Mouse (Mus musculus) cerebellum, postnatal 36 days (tissue): ENCODE measurements around the gene Dglucy.

Experiments used
- DNase-seq, 2 experiments: peaks; one replicate each; pipeline ENCODE4 v3.0.0; 2021 to 2022; ENCODE audit warnings: mixed read lengths in 2 of 2

Dglucy gene

DNA sequence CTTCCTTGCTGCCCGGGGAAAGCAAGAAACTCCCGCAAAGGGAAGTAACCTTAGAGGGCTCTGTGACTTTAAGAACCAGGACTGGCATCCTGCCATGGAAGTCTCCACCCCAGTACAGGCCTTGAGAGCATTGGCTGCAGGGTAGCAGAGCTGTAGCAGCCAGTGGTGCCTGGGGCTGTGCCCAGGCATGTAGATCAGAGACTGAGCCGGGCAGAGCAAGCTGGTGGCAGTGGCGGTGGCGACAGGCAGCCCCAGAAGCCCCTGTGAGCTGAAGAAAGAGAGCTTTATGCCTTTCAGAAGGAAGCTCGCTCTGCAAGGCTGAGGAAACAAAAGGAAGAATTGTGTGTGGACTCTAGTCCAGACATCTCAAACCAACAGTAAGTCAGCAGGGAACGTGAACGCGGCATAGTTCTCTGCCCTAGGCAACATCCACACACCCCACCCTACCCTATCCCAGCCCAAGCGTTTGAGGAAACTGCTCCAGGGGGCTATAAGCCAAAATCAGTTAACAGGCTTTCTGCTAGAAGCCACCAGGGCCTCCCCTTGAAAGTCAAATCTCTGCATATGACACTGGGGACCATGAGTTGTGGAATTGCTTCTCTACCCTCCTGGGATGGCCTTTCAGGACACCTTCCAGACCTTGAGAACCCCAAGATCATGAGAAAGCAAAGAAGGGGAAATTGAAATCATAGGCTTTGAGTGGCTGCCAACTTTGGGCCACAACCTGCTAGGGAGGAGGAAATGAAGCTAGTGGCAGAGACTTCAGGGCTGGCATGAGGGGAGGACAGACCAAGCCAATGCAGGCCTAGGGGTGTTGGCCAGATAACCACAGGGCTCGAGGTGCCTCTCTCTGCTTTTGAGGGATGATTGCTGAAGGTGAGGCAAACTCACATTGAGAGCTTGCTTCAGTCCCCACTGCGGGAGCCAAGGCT is at the start of gene Dglucy:
Dglucy (plus strand) TSS at position 124 of the 932 bp plus-strand sequence.
- peak; percentile 88 to 90 for DNase-seq

DNA sequence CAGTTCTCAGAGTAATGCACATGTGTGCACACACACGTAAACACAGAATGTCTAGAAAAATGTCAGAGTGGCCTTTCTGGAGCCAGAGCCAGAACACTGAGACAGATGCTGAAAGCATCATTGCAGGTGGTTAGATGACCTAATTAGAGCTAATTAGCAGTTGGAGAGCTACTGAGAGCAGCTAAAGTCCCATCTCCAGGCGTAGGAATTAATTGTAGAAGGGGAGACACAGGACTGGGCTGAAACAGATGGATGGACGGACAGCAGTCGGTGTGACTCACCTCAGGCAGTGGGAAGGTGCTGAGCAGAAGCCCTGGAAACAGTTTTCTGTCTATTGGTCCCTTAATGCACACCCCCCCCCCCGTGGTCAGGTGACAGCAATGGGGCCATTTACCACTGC is 43.7 kb upstream of the Dglucy start:
- DNase-seq = peak in 1 of 2 experiments; percentile 5

DNA sequence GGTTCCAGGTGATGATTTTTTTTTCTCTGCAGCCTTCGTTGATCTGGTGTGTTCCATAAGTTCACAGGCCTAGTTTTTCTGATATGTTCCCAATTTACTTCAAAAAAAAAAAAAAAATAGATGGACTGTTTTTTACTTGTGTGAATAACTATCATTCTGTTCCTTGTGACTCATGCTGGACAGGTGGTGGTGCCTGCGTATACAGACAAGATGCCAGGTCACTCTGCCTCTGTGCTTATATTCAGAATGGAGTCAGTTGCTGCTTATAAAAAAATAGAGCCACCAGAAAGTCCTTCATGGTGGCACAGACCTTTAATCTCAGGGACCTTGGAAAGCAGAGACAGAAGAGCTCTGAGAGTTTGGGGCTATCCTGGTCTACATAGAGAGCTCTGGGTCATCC is 43.3 kb upstream of the Dglucy start:
- DNase-seq = peak in 1 of 2 experiments; percentile 14

DNA sequence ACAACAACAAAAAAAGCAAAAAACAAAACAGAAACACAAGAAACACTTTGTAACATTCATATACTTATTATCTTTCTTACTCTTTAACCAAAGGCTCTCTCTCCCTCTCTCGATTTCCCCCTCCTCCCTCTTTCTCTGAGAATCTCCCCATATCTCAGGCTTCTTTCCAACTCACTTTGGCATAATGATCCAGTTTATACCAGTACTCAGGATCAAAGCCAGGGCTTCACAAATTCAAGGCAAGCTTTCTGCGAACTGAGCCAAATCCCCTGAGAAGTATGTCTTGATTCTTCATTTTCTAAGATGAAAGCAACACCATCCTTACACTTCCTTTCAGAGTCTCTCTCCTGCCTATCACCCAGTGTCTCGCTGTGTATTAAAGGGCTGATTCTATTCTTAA is 40.4 kb upstream of the Dglucy start:
- DNase-seq = no peak

DNA sequence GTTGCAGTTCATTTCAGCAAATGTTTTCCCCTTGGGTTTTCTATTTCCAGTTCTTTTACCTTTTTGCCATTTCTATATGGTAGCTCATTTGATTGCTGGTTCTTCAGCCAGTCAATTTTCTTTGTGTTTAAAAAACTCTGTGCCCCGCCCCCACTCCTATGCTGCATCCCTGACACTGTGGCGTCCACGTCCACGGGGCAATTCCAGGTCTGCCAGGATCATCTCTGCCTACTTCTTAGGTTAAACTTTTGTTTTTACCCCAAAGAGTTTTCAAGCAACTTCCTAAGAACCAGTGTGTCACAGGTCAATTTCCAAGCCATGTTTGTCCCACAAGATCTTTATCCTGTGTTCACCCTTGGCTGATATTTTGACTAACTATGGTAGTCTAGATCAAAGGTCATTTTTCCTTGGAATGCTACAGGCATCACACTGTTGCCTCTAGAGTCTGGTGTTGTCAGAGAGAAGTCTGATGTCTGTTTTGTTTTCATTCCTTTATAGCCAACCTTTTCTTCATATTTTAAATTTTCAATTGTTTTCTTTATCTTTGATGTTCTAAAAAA is 39.8 kb upstream of the Dglucy start:
- no peak for DNase-seq

DNA sequence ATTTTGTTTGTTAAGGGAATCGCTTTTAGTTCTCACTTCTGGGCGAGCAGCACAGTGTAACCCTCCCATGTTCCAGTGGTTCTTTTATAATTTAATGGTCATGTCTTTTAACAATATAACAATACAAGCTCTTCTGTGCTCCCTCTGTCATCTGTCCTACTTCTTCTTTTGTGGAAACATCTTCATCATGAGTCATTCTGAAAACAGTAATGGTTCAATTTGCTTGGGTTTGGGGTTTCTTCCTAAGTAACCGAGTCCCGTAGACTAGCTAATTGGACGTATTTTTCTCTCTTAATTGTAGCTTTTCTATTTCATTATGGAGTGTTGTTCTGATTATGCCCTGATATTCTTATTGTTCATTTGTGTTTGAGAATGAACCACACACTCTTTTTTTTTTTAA is 38.5 kb upstream of the Dglucy start:
- no peak for DNase-seq

DNA sequence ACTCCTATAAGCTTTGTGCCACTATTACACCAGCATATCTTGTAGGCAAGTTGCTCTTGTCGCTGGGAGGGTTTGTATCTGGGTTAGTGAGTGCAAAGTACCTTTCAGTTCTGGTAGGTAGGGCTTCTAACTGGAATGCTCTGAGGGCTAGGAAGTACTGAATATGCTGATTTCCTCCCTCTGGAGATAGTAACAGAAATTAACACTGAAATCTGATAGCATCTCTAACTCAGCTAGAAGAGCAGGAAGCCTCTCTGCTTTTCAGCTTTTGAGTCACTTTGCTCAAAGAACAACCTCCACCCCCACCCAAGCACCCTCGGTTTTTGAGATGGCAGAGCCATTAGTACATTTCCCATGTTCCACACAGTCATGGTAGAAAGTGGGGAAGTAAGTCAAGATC is 36.4 kb upstream of the Dglucy start:
- no peak for DNase-seq

DNA sequence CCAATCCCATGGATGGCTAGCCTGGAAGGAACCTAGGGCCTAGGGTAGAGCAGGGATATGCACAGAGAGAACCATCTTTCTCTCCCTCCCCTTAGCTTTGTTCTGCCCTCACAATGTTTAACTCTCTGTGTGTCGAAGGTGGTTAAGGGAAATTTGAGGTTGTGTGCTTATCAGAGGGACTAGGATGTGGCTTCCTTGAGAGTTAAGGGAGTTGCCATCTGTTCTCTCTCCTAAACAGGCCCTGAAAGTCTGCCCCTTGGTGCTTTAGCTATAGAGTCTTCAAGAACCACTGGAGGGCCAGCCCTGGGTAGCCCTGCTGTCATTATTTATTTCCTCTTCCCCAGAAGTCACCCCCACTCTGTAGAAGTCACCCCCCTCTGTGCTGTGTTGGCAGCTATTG is 25.9 kb upstream of the Dglucy start:
- no peak for DNase-seq

DNA sequence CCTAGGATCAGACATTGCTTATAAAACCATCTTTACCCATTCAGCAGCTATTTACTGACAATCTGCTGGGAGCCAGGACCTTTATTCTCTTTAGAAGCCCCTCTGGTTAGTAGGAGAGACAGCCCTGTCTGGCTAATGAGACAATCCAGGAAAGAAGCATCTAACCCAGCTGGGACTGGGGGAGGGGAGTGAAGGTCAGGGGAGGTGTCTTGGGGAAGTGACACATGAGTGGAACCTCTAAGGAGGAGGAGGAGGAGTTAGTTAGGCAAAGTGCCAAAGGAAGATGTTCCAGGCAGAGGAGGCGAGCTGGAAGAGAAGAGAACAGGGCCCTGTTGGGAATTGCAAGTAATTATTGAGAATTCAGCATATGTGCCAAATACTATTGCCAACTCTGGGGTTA is 25.1 kb upstream of the Dglucy start:
- DNase-seq = no peak

DNA sequence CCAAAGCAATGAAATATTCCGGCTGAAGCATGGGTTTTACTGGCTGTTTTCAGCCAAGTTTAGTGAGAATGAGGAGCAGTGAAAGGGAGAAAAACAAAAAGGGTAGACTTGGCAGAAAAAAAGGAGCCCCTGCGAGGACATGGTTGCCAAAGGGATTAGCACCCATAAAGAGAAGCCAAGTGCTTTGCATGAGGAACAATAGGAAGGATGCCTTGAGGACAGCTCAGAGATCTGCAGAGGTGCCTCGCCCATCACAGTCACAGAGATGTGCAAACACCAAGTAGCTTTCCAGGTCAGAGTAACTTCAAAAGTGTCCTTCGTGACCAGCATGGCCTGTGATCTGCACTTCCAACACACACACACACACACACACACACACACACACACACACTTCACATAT is 21.4 kb upstream of the Dglucy start:
- no peak for DNase-seq

DNA sequence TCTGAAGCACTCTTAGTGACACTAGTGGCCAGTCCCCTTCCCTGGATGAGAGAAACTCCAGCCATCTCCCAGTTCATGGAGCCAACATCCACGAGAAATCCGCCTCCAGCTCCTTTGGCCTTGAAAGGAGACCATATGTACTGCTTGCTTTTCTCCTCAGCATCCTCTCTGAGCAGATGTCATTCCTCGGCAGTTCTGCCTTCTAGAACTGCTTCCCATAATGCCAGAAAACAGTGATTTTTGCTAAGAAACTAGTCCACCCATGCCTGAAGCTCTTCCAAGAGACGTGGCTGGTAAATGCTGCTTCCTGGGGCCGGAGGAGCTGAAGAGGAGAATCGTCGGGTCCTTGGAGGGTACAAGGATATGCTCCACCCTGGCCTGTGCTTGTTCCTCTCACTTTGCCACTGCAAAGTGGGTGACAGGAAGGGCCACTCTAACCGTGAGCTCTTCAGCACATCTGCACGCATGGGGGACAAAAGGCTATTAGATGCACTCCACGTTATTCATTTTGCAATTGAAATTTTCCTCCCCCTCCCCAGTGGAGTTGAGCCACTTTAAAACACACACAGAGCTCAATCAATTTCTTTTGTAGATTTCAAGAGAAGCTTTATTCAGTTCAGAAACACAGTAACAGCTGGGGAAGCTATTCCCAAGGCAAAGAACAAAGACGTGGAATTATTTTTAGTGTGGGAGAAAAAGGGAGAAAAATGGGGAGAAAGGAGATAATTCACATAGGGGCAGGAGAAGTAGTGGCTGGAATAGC is 16.0 kb upstream of the Dglucy start:
- DNase-seq = no peak

DNA sequence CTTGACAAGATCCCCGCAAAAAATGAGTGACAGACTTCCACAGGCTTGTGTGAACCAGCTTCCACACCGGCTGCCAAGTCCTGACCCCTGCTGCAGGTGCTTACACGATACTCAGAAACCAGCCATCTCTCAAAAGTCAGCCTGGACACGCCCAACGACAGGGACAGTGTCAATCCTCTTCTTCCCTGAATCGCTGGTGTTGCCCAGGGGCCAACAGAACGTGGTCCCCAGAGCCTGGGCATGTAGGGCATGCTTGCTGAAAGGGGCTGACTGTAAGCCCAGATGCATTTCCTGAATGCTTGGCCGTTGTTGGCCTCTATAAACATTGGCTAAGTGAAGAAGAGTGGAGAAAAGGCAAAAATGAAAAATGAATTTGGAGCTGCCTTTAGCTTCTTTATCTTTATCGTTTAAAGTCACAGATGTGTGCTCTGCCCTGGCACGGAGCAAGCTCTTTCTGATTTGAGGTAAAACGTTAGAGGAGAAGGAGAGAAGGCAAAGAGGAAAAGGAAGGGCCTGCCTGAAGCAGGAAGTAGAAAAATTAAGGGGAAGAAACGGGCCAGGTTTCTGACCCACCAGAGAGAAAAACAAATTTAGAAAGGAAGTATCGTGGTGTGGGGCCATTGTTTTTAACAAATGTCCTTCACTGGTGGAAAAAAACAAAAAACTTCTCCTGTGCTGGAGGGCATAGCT is 14.4 kb upstream of the Dglucy start:
- no peak for DNase-seq

DNA sequence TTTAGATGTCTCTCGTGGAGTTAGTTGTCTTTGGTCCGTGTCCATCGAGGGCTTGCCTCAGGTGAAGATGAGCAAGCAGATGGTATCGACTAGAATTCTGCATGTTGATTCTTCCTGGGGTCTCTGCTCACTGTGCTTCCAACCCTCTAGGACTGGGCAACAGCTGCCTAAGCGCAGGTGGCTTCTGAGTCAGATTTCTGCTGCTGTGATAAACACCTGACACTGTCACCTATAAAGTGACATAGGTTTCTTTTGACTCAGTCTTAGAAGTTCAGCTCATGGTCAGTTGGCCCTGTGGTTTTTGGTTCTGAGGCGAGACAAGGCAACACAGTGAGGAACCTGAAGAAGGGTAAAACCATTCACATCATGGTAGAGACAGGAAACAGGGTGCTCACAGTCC is 9.0 kb upstream of the Dglucy start:
- DNase-seq = no peak

DNA sequence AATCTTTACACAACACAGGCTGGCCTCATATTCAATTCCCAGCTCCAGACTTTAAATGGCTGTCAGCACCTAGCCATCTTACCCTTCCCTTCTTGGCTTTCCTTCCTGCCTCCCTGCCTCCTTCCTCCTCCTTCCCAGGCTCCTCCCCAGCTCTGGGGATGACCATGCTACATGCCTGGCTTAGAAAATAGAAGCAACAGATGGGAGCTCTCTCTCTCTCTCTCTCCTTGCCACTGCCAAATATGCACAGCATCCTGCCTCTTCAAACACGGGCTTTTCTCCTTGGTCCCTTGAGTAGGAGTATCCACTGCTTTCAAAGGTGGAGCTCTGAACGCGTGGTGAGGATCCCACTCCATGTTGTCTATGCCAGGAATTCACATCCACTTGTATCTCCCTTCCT is 8.1 kb upstream of the Dglucy start:
- no peak for DNase-seq

DNA sequence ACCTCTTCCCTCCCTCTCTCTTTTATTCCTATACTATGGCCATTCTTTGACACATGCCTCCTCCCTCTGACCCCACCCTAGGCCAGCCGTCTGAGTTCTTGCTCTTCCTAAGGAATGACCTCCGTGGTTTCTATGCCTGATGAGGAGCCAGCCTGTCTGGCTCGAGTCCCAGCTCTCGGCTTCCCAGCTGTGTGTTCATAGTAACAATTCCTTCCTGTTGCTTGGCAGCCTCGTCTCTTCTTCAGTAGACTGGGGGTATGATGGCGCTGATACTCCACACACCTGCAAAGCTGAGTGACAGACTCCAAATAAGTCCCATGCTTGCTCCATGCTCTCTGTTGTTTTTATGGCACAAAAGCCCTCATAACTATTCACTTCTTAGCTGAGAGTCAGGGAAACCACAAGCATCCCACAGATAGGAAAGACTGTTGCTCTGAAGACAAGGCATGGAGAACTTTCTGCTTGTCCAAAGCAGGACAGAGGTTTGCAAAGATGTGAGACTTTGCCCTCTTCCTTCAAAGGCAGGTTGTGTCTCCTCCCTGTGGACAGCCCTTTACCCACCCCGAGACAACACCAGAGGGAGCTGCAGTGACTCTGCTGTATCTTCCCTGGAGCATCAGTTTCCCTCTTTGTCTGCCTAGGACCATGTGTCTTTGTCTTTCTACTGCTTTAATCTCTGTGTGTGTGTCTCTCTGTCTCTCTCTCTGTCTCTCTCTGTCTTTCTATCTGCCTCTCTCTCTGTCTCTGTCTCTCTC is 6.5 kb upstream of the Dglucy start:
- DNase-seq = no peak

DNA sequence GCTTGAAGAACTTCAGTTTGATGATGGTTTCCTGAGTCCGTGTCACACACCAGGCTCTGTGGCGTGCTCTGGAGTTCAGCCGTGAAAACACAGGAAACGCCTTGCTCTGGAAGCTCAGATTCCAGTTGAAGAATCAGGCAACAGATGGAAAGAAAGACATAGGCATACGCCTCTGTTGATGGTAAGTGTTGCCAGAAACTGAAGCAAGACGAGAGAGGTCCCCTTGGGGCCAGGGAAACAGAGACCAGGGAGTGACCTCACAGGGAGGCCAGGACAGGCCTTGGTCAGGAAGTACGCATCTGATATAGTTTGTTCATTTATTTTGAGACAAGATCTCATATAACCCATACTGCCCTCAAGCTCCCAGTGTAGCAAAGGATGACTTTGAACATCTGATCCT is 4.1 kb upstream of the Dglucy start:
- DNase-seq = no peak

DNA sequence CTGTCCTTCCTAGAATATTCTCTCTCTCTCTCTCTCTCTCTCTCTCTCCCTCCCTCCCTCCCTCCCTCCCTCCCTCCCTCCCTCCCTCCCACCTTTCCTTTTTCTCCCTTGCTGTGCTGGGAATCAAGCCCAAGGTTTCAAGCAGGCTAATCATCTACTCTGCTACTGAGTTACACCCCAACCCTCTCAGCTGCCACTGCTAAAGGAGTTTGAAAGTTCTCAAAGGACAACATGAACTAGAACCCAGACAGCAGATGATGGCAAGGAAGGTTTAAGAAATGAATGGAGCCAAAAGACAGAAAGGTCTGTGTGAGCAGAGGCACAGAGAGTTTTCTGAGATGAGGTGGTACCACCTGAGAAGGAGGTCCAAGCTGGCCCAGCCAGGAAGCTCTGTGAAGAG is 3.6 kb upstream of the Dglucy start:
- no peak for DNase-seq

DNA sequence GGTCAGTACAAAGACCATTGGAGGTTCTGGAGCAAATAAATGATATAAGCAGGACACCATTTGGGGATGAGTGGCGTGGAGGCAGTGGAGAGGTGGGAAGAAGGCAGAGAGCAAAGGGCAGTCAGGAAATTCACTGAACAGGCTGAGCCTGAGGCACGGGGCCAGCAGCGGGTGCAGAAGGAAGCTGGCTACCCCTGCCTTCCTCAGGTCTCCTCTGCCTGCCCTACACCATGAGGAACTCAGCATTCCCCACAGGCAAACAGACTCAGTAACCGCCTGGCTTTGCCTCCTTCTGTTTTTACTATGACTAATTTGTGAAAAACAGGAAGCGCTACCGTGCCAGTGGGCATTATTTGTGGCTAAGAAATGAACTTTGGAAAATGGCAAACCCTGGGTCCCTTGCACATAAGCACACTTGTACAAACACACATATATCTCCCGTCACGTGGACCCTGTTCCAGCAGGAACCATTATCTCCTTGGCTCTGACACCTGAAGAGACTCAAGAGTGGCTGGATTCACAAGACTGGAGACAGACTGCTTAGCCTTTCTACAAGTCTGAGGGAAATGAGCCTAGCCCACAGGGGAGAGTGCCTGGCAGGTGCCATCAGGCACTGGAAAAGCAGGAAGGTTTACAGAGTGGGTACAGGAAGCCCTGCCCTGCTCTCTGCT is 2.8 kb upstream of the Dglucy start:
- no peak for DNase-seq

DNA sequence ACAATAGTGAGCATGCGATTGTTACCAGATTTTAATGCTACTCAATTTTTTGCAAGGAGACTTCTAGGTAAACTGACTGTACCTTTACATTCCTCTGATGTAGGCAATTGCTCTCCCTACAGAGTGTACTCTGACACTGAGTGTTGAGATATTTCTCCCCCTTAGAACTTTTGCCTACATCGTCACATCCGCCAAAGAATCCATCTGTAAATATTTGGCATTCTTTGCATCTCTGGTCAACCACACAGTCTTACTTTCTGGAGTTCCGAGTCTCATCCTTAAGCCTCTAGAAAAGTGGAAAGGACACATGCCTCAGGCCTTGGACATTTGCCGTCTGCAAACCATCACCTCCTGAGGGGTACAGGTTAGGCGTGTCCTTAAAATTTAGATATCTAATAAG is 1.9 kb upstream of the Dglucy start:
- DNase-seq = no peak

DNA sequence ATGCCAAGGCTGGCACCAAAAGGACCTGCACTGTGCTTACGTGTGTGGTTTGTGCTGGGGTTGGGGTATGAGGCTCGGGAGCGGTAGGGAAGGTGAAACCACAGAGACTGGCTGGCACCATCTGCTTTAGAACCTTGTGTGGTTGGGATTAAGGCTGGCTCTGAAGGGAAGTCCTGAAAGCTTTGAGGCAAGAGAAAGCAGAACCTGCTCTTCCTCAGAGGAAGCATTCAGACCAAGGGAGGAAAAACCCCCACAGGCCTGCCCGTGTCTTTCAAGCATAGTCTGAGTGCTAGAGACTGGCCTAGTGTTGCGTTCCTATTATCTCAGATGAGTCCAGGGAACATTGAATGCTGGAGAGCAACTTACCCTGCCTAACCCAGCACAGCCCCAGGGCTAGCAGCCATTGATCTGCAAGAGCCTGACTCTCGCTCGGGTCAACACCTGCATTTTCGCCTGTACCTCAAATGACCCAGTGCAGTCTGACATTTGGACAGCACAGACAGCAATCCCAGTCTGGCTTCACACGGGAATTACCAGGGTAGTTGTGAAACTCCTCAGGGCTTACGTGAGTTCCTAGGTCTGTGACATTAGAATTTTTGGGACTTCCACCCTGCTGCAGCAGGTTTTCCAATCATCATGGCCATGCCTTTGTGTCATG is 452 bp upstream of the Dglucy start:
- DNase-seq = peak in 1 of 2 experiments; percentile 18

DNA sequence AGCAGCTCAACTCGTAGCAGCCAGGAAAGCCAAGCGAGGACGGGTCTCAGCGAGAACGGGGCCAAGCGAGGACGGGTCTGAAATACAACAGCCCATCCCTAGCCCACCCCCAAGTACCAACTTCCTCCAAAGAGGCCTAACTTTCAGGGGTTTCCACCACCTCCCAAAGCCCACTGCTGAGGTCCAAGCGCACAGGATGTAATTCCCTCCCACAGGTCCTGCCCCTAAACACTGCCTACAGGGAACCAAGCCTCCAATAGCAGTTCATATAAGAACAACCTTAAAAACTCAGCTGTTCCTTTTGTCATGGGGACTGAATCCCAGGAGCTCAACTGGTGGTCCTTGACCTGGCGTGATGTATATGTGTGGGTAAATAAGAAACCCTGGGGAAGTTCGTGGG is 1.6 kb downstream of the Dglucy start:
- no peak for DNase-seq
